Mouse (Mus musculus) neural tube, embryonic 14.5 days (tissue): ENCODE data around the gene Calm1. TPM values are rescaled to one million over a fixed set of nuclear protein-coding genes. Genes with fewer than 3 reads are reported as not detected.

Experiments
- ATAC-seq: fragments of 200-750 bp; cut with Nextera tagmentation; 2 replicates; pipeline ENCODE4 v1.8.0; 2017; ENCODE audit warnings: low read depth, mild to moderate bottlenecking, moderate TSS enrichment, moderate library complexity
- H3K27ac ChIP-seq: fragments of 300-500 bp; sonication (generic); 2 replicates; pipeline ENCODE4 v1.5.1; 2014; ENCODE audit warnings: low read depth, mild to moderate bottlenecking, control low read depth, low read length, moderate library complexity, mixed read lengths
- H3K27me3 ChIP-seq: fragments of 300-500 bp; sonication (generic); 2 replicates; pipeline ENCODE4 v1.6.1; 2014; ENCODE audit warnings: low read length; ENCODE audit not compliant: control insufficient read depth, insufficient read depth
- H3K36me3 ChIP-seq: fragments of 300-500 bp; sonication (generic); 2 replicates; pipeline ENCODE4 v1.6.1; 2014; ENCODE audit warnings: low read length, mixed read lengths; ENCODE audit not compliant: control insufficient read depth, insufficient read depth
- H3K4me1 ChIP-seq: fragments of 300-500 bp; sonication (generic); 2 replicates; pipeline ENCODE4 v1.6.1; 2014; ENCODE audit warnings: low read length; ENCODE audit not compliant: control insufficient read depth, insufficient read depth
- H3K4me2 ChIP-seq: fragments of 300-500 bp; sonication (generic); 2 replicates; pipeline ENCODE4 v1.6.1; 2014; ENCODE audit warnings: mild to moderate bottlenecking, low read depth, low read length, control low read depth
- H3K4me3 ChIP-seq: fragments of 300-500 bp; sonication (generic); 2 replicates; pipeline ENCODE4 v1.5.1; 2014; ENCODE audit warnings: low read depth, low read length, control low read depth, mixed read lengths
- H3K9ac ChIP-seq: fragments of 300-500 bp; sonication (generic); replicated peaks from 2 replicates; pipeline ENCODE4 v1.6.1; 2014; ENCODE audit warnings: low read depth, mild to moderate bottlenecking, control low read depth, low read length, mixed read lengths
- H3K9me3 ChIP-seq: fragments of 300-500 bp; sonication (generic); 2 replicates; pipeline ENCODE4 v1.6.1; 2016; ENCODE audit warnings: low read length; ENCODE audit not compliant: control insufficient read depth
- WGBS: fragments of 180-500 bp; shearing (Covaris S2); extraction: QIAGEN DNeasy Blood & Tissue Kit; methylation state at CpG from one replicate; pipeline ENCODE4 v1.1.7; 2014; 5-methylcytosine and 5-hydroxymethylcytosine counted together
- polyA plus RNA-seq: library from polyadenylated mRNA; unstranded; fragments of >200 nt; fragmentation: Nextera tagmentation; extraction: Ambion mirVana; gene quantifications from 2 replicates; pipeline ENCODE4 v1.2.1, GENCODE M21; 2014

The Calm1 gene
- polyA plus RNA-seq, 1 experiment from 2014 or later: 2,846 TPM

- Histone ChIP-seq H3K36me3 (no peaks in the 10 kb centered on the region), H3K4me3 (no peak overlapping the region), H3K9me3 (no peaks in the 10 kb centered on the region), H3K4me1 (peaks cover 7% of the 10 kb centered on the region; the same call in 1 of the 2 replicates), H3K9ac (0 out of 2 replicates have a peak overlapping the region, but pooled peaks have one; percentile 16), H3K27ac (peak overlapping the region; percentile 36), H3K27me3 (no peaks in the 10 kb centered on the region), H3K4me2 (peak overlapping the region; percentile 32)
- ATAC-seq: peak; percentile 94
- WGBS: 7% methylated on average over 22 of the region's 22 CpGs
Measured at GRCm38 (mm10) chr12:100241911-100242796, 42.9 kb downstream of the Calm1 start.

GRCm38 (mm10) chr12:100244580-100244979 is 45.3 kb downstream of the Calm1 start:
- Histone ChIP-seq H3K9me3 (no peaks in the 10 kb centered on the region), H3K4me3 (no peak overlapping the region), H3K27ac (peak overlapping the region; percentile 52), H3K9ac (no peak overlapping the region), H3K4me1 (peaks cover 7% of the 10 kb centered on the region; the same call in 1 of the 2 replicates), H3K36me3 (no peaks in the 10 kb centered on the region), H3K4me2 (no peak overlapping the region), H3K27me3 (no peaks in the 10 kb centered on the region)
- WGBS: 36% methylated on average over 5 of the region's 5 CpGs
- peak; percentile 29; the same call in 1 of the 2 replicates for ATAC-seq

- no peak overlapping the region for H3K4me2 ChIP-seq
- no peak overlapping the region for H3K4me3 ChIP-seq
- H3K9me3 ChIP-seq: no peaks in the 10 kb centered on the region
- WGBS: 87% methylated on average over 7 of the region's 7 CpGs
- H3K36me3 ChIP-seq: no peaks in the 10 kb centered on the region
- H3K4me1 ChIP-seq: peaks cover 6% of the 10 kb centered on the region; the same call in 1 of the 2 replicates
- no peak overlapping the region for H3K9ac ChIP-seq
- H3K27me3 ChIP-seq: no peaks in the 10 kb centered on the region
- H3K27ac ChIP-seq: no peak overlapping the region
- ATAC-seq: no peak
Measured at GRCm38 (mm10) chr12:100249170-100249569, 49.9 kb downstream of the Calm1 start.

GRCm38 (mm10) chr12:100254471-100254870 is 55.2 kb downstream of the Calm1 start:
- Histone ChIP-seq H3K4me2 (no peak overlapping the region), H3K9me3 (no peaks in the 10 kb centered on the region), H3K4me3 (no peak overlapping the region), H3K9ac (no peak overlapping the region), H3K4me1 (no peaks in the 10 kb centered on the region), H3K27ac (no peak overlapping the region), H3K36me3 (no peaks in the 10 kb centered on the region), H3K27me3 (no peaks in the 10 kb centered on the region)
- ATAC-seq: no peak
- 79% methylated on average over 4 of the region's 4 CpGs for WGBS

GRCm38 (mm10) chr12:100255441-100255949 is 56.3 kb downstream of the Calm1 start:
- ATAC-seq: no peak

GRCm38 (mm10) chr12:100257779-100258178 is 58.5 kb downstream of the Calm1 start:
- Histone ChIP-seq H3K4me1 (no peaks in the 10 kb centered on the region), H3K4me2 (no peak overlapping the region), H3K9me3 (no peaks in the 10 kb centered on the region), H3K27ac (no peak overlapping the region), H3K36me3 (no peaks in the 10 kb centered on the region), H3K9ac (no peak overlapping the region), H3K27me3 (no peaks in the 10 kb centered on the region), H3K4me3 (no peak overlapping the region)
- no peak for ATAC-seq
- WGBS: 77% methylated on average over 3 of the region's 3 CpGs

More at GRCm38 (mm10) chr12:100255441-100255949, 56.3 kb downstream of the Calm1 start:
- H3K36me3 ChIP-seq: no peaks in the 10 kb centered on the region
- no peak overlapping the region for H3K27ac ChIP-seq
- H3K4me2 ChIP-seq: no peak overlapping the region
- 85% methylated on average over 2 of the region's 2 CpGs for WGBS
- H3K4me3 ChIP-seq: no peak overlapping the region
- H3K9ac ChIP-seq: no peak overlapping the region
- H3K9me3 ChIP-seq: no peaks in the 10 kb centered on the region
- H3K4me1 ChIP-seq: no peaks in the 10 kb centered on the region
- no peaks in the 10 kb centered on the region for H3K27me3 ChIP-seq

Other genes with a start within 250 kb of the Calm1 start
- gene Kcnk13, start 234.9 kb upstream of the Calm1 start, polyA plus RNA-seq: 0.40 and 0.55 TPM in 2 replicates
- gene Psmc1, start 89.3 kb upstream of the Calm1 start, polyA plus RNA-seq: 281 and 306 TPM in 2 replicates
- 11.7 and 11.9 TPM in 2 replicates for gene Nrde2, start 39.8 kb upstream of the Calm1 start, polyA plus RNA-seq